Mouse (Mus musculus) bone marrow macrophage, adult 2 months (primary cell): ENCODE results near the gene Gnb3.

Experiments used
- CTCF ChIP-seq: IDR thresholded peaks from 2 replicates; pipeline ENCODE4 v1.5.1; 2012; ENCODE audit warnings: low read depth, mild to moderate bottlenecking, low read length, moderate library complexity
- POLR2A ChIP-seq: IDR thresholded peaks from 2 replicates; pipeline ENCODE4 v1.6.1; 2012; ENCODE audit warnings: mild to moderate bottlenecking, low read depth, low read length, borderline replicate concordance

DNA sequence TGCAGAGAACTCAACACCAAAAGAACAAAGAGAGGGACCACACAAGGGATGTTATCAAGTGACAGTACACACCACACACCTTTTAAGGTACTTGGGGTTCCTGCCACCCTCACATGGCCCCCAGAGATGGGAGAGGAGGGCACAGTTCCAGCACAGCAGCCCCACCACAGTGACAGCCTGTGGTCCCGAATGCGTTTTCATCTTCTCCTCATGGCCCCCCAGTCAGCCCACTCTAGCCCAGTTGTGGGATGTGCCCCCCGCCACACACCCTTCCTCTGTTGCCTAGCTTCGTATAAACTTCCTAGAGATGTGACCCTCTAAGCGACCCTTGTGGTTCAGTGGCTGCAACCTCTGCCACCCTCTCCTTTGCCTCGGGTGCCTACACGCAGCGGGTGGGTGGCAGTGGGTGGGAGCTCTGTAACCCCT lies 45.9 kb upstream of the Gnb3 start:
- TF ChIP-seq CTCF (no peak), POLR2A (no peak)
